Mouse (Mus musculus) stomach, embryonic 16.5 days (tissue): ENCODE data around the gene Rubcn. TPM values are rescaled to one million over a fixed set of nuclear protein-coding genes. Genes with fewer than 3 reads are reported as not detected.
"Not testable (repeated sequence)": the region's sequence is repeated elsewhere in the genome, so short reads cannot be mapped to it uniquely, and the experiment has no call there.

Source experiments
- ATAC-seq: fragments of 200-750 bp; cut with Nextera tagmentation; 2 replicates; pipeline ENCODE4 v1.8.0; 2017; ENCODE audit warnings: moderate number of reproducible peaks, moderate TSS enrichment; ENCODE audit not compliant: insufficient read depth, low FRiP score
- H3K27ac ChIP-seq: fragments of 300-500 bp; sonication (generic); 2 replicates; pipeline ENCODE4 v1.5.1; 2014; ENCODE audit warnings: low read length
- H3K27me3 ChIP-seq: fragments of 300-500 bp; sonication (generic); 2 replicates; pipeline ENCODE4 v1.6.1; 2014; ENCODE audit warnings: low read length, control low read depth, mixed read lengths; ENCODE audit not compliant: control insufficient read depth, insufficient read depth
- H3K36me3 ChIP-seq: fragments of 300-500 bp; sonication (generic); 2 replicates; pipeline ENCODE4 v1.6.1; 2014; ENCODE audit warnings: low read length; ENCODE audit not compliant: control insufficient read depth, insufficient read depth
- H3K4me1 ChIP-seq: fragments of 300-500 bp; sonication (generic); 2 replicates; pipeline ENCODE4 v1.6.1; 2014; ENCODE audit warnings: low read length, control low read depth, mixed read lengths; ENCODE audit not compliant: control insufficient read depth, insufficient read depth
- H3K4me2 ChIP-seq: fragments of 300-500 bp; sonication (generic); 2 replicates; pipeline ENCODE4 v1.6.1; 2014; ENCODE audit warnings: low read depth, low read length, mixed read lengths
- H3K4me3 ChIP-seq: fragments of 300-500 bp; sonication (generic); replicated peaks from 2 replicates; pipeline ENCODE4 v1.5.1; 2014; ENCODE audit warnings: mild to moderate bottlenecking, low read length
- H3K9ac ChIP-seq: fragments of 300-500 bp; sonication (generic); 2 replicates; pipeline ENCODE4 v1.6.1; 2014; ENCODE audit warnings: low read length
- H3K9me3 ChIP-seq: fragments of 300-500 bp; sonication (generic); replicated peaks from 2 replicates; pipeline ENCODE4 v1.6.1; 2016; ENCODE audit warnings: low read length, control low read depth; ENCODE audit not compliant: control insufficient read depth
- WGBS: fragments of 180-500 bp; shearing (Covaris S2); extraction: QIAGEN DNeasy Blood & Tissue Kit; methylation state at CpG from one replicate; pipeline ENCODE4 v1.1.7; 2014; 5-methylcytosine and 5-hydroxymethylcytosine counted together
- polyA plus RNA-seq: library from polyadenylated mRNA; unstranded; fragments of >200 nt; fragmentation: Nextera tagmentation; extraction: Ambion mirVana; gene quantifications from 2 replicates; pipeline ENCODE4 v1.2.1, GENCODE M21; 2015

Gene Rubcn
- polyA plus RNA-seq: 24.3 and 24.7 TPM in 2 replicates

DNA sequence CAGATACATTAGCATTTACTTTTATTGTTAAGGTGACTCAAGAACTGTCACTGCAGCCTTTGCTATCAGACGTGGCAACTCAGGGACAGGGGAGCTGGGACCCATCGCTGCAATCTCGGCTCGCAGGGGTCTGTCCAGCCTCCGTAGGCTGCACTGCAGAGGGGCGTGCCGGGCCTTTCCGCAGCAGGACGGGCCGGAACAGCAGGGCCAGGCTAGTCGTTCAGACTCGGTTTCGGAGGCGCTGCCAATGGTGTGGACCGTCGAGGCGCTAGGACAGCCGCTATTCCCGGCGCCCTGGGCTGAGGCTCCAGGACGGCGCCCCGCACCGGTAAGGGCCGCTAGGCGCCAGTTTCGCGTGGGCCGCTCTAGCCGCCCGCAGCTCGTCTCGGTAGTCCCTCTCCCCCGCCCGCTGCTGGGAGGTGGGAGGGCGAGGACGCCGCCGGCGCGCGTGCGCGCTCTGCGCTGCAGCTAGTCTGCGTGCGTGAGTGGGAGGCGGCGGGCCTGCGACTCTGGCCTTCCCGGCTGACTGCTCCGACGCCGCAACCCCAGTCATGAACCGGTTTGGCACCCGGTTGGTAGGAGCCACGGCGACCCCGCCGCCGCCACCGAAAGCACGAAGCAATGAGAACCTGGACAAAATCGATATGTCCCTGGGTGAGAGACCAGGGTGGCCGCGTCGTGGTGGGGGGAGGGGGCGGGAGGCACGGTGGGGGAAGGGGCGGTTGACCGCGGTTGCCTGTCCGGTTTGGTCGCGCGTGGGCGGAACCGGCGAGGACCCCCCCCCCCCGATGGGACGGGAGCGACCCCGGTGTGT, at the start of gene Rubcn, which contains the start of gene Fyttd1:
Gene Rubcn, minus strand, starts transcription at position 424 of the 814 bp plus-strand sequence.
Gene Fyttd1, plus strand, starts transcription at position 158 of the 814 bp plus-strand sequence.
- peak; percentile 99 for ATAC-seq
- peaks cover 10% of the 10 kb centered on the region for H3K4me1 ChIP-seq
- H3K9ac ChIP-seq: peak within 1 kb of the TSS; percentile 84
- WGBS: under 1% methylated on average over 80 of the region's 83 CpGs
- no peaks in the 10 kb centered on the region for H3K27me3 ChIP-seq
- no peaks in the 10 kb centered on the region for H3K36me3 ChIP-seq
- H3K27ac ChIP-seq: peak within 1 kb of the TSS; percentile 84
- peak within 1 kb of the TSS; percentile 95 for H3K4me3 ChIP-seq
- no peaks in the 10 kb centered on the region for H3K9me3 ChIP-seq
- H3K4me2 ChIP-seq: peak within 1 kb of the TSS; percentile 93

DNA sequence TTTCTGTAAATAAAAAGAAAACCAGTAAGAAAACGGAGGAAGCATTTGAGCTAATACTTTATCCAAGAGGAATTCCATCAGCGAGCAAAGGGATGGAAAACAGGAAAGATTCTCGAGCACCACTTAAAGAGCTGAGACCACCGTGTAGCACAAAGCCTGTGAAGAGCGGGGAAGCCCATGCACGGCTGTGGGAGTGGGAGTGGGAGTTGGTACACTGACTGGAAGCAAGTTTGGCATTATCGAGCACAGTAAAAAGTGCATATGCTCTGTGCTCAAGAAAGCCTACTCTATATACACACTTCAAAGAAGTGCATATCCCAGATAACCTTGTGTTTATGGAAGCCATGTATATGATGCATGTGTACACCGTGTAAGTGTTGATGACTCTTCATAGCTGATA, 49.5 kb upstream of the Rubcn start:
- no peak overlapping the region for H3K4me2 ChIP-seq

DNA sequence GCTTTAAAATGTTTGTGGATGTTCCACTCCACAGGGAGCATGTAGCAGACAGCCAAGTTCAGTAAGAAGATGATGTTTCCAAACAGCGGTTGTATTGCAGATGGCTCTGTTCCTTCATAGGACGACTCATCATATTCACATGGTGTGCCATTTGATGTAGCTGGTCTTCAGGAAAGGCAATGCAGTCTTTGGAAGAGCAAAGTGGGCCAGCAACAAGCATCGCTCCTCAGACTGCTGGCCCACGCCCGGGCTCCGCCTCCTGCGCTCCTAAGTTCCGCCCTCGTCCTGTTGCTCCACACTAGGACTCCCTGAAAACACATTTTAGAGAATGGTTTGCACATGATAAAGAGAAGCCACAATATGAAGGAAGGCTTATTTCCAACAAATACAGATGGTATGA, 49.1 kb upstream of the Rubcn start:
- H3K4me1 ChIP-seq, H3K9ac ChIP-seq, H3K4me2 ChIP-seq, H3K4me3 ChIP-seq, ATAC-seq, H3K36me3 ChIP-seq, H3K27me3 ChIP-seq, H3K27ac ChIP-seq, H3K9me3 ChIP-seq: not testable (repeated sequence)
- 90% methylated on average over 9 of the region's 9 CpGs for WGBS

More for the DNA sequence above, 49.5 kb upstream of the Rubcn start:
- Histone ChIP-seq H3K9me3 (no peaks in the 10 kb centered on the region), H3K36me3 (peaks cover 3% of the 10 kb centered on the region; the same call in 1 of the 2 replicates), H3K27me3 (no peaks in the 10 kb centered on the region), H3K4me1 (no peaks in the 10 kb centered on the region), H3K27ac (no peak overlapping the region), H3K9ac (no peak overlapping the region), H3K4me3 (no peak overlapping the region)
- 86% methylated on average over 8 of the region's 8 CpGs for WGBS
- ATAC-seq: no peak

DNA sequence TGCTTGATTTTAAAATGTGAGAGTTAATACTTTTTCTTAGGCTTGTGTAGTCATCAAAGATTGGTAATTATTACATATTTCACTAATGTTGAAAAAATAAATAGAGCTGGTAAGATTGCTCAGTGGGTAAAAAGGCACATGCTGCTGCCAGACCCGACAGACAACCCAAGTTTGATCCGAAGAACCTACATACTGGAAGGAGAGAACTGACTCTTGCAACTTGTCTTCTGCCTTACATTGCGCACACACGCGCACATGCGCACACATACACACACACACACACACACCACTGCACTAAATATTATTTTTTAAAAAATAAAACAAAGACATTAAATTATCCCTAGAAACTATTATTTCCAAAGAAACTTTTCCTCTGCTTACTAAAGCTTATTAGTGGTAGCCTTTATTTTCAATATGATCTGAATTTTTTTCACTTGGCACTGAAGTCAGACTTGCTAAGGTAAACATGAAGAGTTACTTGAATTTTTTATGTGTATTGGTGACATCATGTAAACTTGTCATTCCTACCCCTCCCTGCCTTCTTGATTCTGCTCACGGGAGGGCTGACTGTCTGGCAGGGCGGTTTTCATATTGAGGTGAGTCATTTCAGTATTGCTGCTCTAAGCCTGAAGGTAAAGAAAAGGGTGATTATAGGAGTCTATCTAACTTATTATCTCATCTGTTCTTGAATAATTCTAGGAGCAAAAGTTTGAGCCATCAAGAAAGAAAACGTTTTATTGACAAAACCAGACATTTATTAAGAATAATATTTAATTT, 37.9 kb upstream of the Rubcn start:
- peak overlapping the region; percentile 29 for H3K4me3 ChIP-seq
- 60% methylated on average over 9 of the region's 9 CpGs for WGBS
- H3K9ac ChIP-seq: no peak overlapping the region; the same call in 1 of the 2 replicates
- H3K27me3 ChIP-seq: no peaks in the 10 kb centered on the region
- peak overlapping the region; percentile 57 for H3K4me2 ChIP-seq
- H3K36me3 ChIP-seq: no peaks in the 10 kb centered on the region
- no peak for ATAC-seq
- H3K9me3 ChIP-seq: no peaks in the 10 kb centered on the region
- H3K27ac ChIP-seq: no peak overlapping the region
- H3K4me1 ChIP-seq: peaks cover 10% of the 10 kb centered on the region

DNA sequence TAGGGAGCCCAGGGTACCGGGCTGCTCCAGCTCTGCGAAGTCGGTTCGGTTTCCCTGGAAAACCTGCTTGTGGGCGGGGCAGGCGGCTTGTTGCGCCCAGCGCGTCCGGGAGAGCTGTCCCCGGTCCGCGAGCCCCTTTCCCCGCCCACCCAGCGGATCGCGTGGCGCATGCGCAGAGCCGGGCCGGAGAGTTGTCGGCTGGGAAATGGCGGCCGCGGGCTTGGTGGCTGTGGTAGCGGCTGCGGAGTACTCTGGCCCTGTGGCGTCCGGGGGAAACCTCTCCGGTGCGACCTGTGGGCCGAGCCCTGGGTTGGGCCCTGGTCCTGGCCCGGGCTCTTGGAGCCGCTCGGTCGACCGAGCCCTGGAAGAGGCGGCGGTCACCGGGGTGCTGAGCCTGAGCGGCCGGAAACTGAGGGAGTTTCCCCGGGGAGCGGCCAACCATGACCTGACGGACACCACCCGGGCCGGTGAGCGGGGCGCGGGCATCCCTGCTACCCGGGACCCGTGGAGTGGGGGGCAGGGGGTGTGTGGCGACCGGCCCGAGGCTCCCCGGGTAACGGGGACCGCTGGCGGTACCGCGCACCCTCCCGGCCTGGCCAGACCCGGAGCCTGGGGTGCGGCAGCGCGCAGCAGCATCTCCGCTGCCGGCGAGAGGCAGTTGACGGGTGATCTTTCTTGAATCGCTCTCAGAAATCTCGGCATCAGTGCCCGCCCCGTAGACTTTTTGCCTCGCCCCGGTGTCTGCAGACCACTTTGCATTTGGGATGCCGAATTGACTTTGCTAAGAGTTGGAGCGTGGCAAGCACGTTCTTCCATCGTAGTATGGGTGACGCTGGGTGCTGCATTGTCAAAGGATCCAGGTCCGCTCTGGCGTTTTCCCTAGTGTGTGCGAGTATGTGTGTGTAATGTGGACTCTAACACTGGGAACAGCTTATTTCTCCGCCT, 36.6 kb upstream of the Rubcn start, which contains the start of gene Lrch3:
Gene Lrch3, plus strand, starts transcription at position 164 of the 945 bp plus-strand sequence.
- peak; percentile 93 for ATAC-seq
- peak within 1 kb of the TSS; percentile 94 for H3K9ac ChIP-seq
- H3K27me3 ChIP-seq: no peaks in the 10 kb centered on the region
- H3K4me3 ChIP-seq: peak within 1 kb of the TSS; percentile 90
- WGBS: under 1% methylated on average over 81 of the region's 85 CpGs
- peak within 1 kb of the TSS; percentile 71 for H3K4me2 ChIP-seq
- H3K4me1 ChIP-seq: peaks cover 10% of the 10 kb centered on the region
- peak within 1 kb of the TSS; percentile 83 for H3K27ac ChIP-seq
- H3K36me3 ChIP-seq: no peaks in the 10 kb centered on the region
- no peaks in the 10 kb centered on the region for H3K9me3 ChIP-seq

DNA sequence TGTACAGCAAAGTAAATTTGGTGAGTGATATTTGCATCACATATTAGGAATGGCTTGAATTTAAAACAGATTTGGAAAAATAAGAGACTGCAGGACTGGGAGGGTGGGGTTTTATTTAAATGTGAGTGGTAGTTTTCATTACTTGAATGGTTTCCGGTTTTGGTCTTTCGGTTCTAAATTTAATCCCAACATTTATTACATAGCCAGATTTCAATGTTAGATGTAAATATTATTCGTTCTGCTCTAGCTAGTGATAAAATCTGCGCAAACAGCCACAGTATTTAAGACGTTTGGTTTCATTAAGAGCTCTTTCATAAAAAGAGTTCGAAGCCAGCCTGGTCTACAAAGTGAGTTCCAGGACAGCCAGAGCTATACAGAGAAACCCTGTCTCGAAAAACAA, 35.6 kb upstream of the Rubcn start:
- ATAC-seq: no peak
- Histone ChIP-seq H3K36me3 (no peaks in the 10 kb centered on the region), H3K4me2 (peak overlapping the region; percentile 71), H3K27ac (no peak overlapping the region), H3K9me3 (no peaks in the 10 kb centered on the region), H3K4me3 (peak overlapping the region; percentile 90; the same call in 1 of the 2 replicates), H3K27me3 (no peaks in the 10 kb centered on the region), H3K9ac (no peak overlapping the region), H3K4me1 (peaks cover 10% of the 10 kb centered on the region)
- WGBS: 51% methylated on average over 7 of the region's 7 CpGs

DNA sequence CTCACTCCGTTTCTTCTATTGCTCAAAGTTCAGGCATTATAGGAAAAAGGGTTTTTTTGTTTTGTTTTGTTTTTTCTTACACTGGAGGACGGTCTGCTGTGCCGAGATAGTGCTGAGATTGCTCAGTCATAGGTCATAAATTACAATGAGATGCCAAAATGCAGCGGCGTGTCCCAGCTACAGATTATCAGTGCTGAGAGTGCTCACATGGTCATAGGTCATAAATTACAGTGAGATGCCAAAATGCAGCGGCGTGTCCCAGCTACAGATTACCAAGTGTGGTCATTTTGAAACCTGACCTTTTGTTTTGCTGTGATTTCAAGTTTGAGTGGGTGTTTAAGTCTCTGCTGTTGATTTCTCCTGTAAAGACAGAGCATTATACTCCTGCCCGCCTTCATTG, 29.2 kb upstream of the Rubcn start:
- H3K4me3 ChIP-seq: no peak overlapping the region
- H3K36me3 ChIP-seq: peaks cover 3% of the 10 kb centered on the region; the same call in 1 of the 2 replicates
- ATAC-seq: no peak
- no peaks in the 10 kb centered on the region for H3K27me3 ChIP-seq
- H3K4me2 ChIP-seq: no peak overlapping the region
- H3K4me1 ChIP-seq: no peaks in the 10 kb centered on the region
- H3K27ac ChIP-seq: no peak overlapping the region
- no peak overlapping the region for H3K9ac ChIP-seq
- no peaks in the 10 kb centered on the region for H3K9me3 ChIP-seq
- WGBS: 67% methylated on average over 8 of the region's 8 CpGs

DNA sequence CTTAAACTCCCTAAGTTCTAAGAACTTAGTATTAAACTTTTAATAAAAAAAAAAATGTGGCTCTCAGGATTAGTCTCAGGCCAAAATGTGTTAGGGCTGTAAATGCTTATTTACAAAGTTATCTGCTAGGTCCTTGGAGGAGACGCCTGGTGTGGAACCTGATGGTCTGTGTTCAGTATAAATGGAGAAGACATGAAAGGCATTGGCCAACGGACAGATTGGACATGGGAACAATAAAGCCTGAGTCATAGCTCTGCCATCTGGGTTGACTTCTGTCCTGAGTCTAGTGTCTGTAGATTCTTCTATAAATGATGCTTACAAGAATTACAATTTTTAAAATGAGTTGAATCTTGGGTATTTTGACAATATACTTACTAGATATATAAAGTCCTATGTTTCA, 28.6 kb upstream of the Rubcn start:
- H3K27me3 ChIP-seq: no peaks in the 10 kb centered on the region
- no peak overlapping the region for H3K27ac ChIP-seq
- no peak overlapping the region for H3K4me2 ChIP-seq
- no peak overlapping the region for H3K9ac ChIP-seq
- peaks cover 3% of the 10 kb centered on the region; the same call in 1 of the 2 replicates for H3K36me3 ChIP-seq
- H3K4me3 ChIP-seq: no peak overlapping the region
- 79% methylated on average over 2 of the region's 2 CpGs for WGBS
- H3K4me1 ChIP-seq: no peaks in the 10 kb centered on the region
- ATAC-seq: no peak
- H3K9me3 ChIP-seq: no peaks in the 10 kb centered on the region
